Mouse (Mus musculus): Measurements from ENCODE around the gene Myrip. TPM values are rescaled to one million over a fixed set of nuclear protein-coding genes. Genes with fewer than 3 reads are reported as not detected.

The Myrip gene
- polyA plus RNA-seq, 1 experiment from 2014 or later: 0.55 TPM

DNA sequence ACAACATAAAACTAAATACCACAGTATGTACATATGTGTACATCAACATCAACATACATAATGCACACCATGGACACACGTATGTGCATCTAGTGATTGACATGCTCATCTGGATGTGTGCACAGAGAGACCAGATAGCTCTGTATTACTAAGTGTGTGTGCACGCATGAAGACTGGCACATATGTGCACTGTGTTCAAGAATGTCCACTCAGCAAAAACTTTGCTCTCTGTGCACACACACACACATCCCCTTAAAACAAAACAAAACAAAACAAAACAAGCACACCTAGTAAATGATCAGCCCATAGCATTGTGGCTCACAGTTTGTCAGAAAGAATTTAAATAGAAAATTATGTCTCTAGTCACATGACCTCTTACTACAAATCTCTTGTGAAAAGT lies 10.9 kb upstream of the Myrip start:
- no peaks in the 10 kb centered on the region for H3K36me3 ChIP-seq (ENCODE audit: control insufficient read depth, insufficient read depth, low read length)
- 80% methylated on average over 2 of the region's 2 CpGs for WGBS

GRCm38 (mm10) chr9:120292488-120292887 lies 8.8 kb upstream of the Myrip start:
- H3K4me3 ChIP-seq (ENCODE audit: low read depth, low read length): no peak overlapping the region
- H3K4me2 ChIP-seq: no peak overlapping the region
- WGBS: 72% methylated on average over 5 of the region's 5 CpGs

More for the DNA sequence above, 10.9 kb upstream of the Myrip start:
- ATAC-seq (replicated peaks; ENCODE audit: low FRiP score): no peak
- no peak overlapping the region for H3K4me2 ChIP-seq
- H3K4me1 ChIP-seq (replicated peaks; ENCODE audit: control insufficient read depth, insufficient read depth, low read length): no peaks in the 10 kb centered on the region
- DNase-seq (ENCODE audit: low spot score): no peak
- H3K4me3 ChIP-seq (ENCODE audit: low read depth, low read length): no peak overlapping the region
- no peak overlapping the region for H3K27ac ChIP-seq (ENCODE audit: low read depth, low read length)
- H3K9me3 ChIP-seq (ENCODE audit: control insufficient read depth, low read length): no peaks in the 10 kb centered on the region
- H3K27me3 ChIP-seq (replicated peaks; ENCODE audit: control insufficient read depth, insufficient read depth, low read length): no peaks in the 10 kb centered on the region
- no peak overlapping the region for H3K9ac ChIP-seq (ENCODE audit: low read depth, low read length)

GRCm38 (mm10) chr9:120295527-120295926 lies 5.8 kb upstream of the Myrip start:
- Histone ChIP-seq H3K4me2 (no peak overlapping the region), H3K36me3 (ENCODE audit: control insufficient read depth, insufficient read depth, low read length) (no peaks in the 10 kb centered on the region), H3K4me3 (ENCODE audit: low read depth, low read length) (no peak overlapping the region), H3K4me1 (replicated peaks; ENCODE audit: control insufficient read depth, insufficient read depth, low read length) (no peaks in the 10 kb centered on the region), H3K27ac (ENCODE audit: low read depth, low read length) (no peak overlapping the region), H3K9me3 (ENCODE audit: control insufficient read depth, low read length) (no peaks in the 10 kb centered on the region), H3K9ac (ENCODE audit: low read depth, low read length) (no peak overlapping the region), H3K27me3 (replicated peaks; ENCODE audit: control insufficient read depth, insufficient read depth, low read length) (no peaks in the 10 kb centered on the region)
- no peak for DNase-seq (ENCODE audit: low spot score)
- 68% methylated on average over 5 of the region's 5 CpGs for WGBS
- no peak for ATAC-seq (replicated peaks; ENCODE audit: low FRiP score)

More at GRCm38 (mm10) chr9:120292488-120292887, 8.8 kb upstream of the Myrip start:
- H3K9me3 ChIP-seq (ENCODE audit: control insufficient read depth, low read length): no peaks in the 10 kb centered on the region
- no peaks in the 10 kb centered on the region for H3K36me3 ChIP-seq (ENCODE audit: control insufficient read depth, insufficient read depth, low read length)
- DNase-seq (ENCODE audit: low spot score): no peak
- H3K9ac ChIP-seq (ENCODE audit: low read depth, low read length): no peak overlapping the region
- no peaks in the 10 kb centered on the region for H3K4me1 ChIP-seq (replicated peaks; ENCODE audit: control insufficient read depth, insufficient read depth, low read length)
- no peaks in the 10 kb centered on the region for H3K27me3 ChIP-seq (replicated peaks; ENCODE audit: control insufficient read depth, insufficient read depth, low read length)
- ATAC-seq (replicated peaks; ENCODE audit: low FRiP score): no peak
- H3K27ac ChIP-seq (ENCODE audit: low read depth, low read length): no peak overlapping the region

DNA sequence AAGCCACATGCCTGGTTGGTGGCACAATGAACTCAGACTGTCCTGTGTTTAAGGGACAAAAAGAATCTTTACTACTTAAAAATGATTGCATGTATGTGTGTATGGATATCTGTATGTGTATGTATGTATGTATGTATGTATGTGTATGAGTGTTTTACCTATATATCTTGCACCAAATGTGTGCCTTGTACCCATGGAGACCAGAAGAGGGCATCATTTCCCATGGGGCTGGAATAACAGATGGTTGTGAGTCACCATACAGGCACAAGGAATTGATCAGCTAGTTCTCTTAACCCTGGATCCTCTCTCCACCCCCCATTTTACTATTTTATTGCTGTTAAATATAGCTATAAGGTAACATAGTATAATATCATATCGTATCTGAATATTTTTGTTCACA lies 4.4 kb upstream of the Myrip start:
- peaks cover 3% of the 10 kb centered on the region; the same call in 1 of the 2 replicates for H3K9me3 ChIP-seq (ENCODE audit: control insufficient read depth, low read length)
- H3K4me2 ChIP-seq: no peak overlapping the region
- DNase-seq (ENCODE audit: low spot score): no peak
- ATAC-seq (replicated peaks; ENCODE audit: low FRiP score): no peak
- H3K4me3 ChIP-seq (ENCODE audit: low read depth, low read length): no peak overlapping the region
- no peaks in the 10 kb centered on the region for H3K36me3 ChIP-seq (ENCODE audit: control insufficient read depth, insufficient read depth, low read length)
- H3K9ac ChIP-seq (ENCODE audit: low read depth, low read length): no peak overlapping the region
- WGBS: 81% methylated on average over 1 of the region's 1 CpGs
- no peaks in the 10 kb centered on the region for H3K4me1 ChIP-seq (replicated peaks; ENCODE audit: control insufficient read depth, insufficient read depth, low read length)
- no peak overlapping the region for H3K27ac ChIP-seq (ENCODE audit: low read depth, low read length)
- H3K27me3 ChIP-seq (replicated peaks; ENCODE audit: control insufficient read depth, insufficient read depth, low read length): peaks cover 2% of the 10 kb centered on the region

DNA sequence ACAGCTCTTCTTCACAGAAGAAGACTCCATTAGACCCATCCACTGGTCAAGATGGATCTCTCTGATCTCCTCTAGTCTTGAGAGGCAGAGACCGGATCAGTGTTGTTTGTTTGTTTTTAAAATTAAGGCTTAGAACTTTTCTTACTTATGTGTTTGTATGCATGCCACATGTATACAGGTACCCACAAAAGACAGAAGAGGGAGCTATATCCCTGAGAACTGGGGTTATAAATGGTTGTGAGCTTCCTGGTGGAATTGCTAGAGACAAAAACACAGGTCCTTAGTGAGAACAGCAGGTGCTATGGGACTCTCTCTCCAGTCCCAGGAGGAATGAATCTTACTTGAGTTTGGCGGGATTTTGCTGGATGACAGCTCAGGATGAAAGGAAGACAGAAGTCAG lies 1.9 kb upstream of the Myrip start:
- 50% methylated on average over 2 of the region's 2 CpGs for WGBS
- Histone ChIP-seq H3K4me1 (replicated peaks; ENCODE audit: control insufficient read depth, insufficient read depth, low read length) (no peaks in the 10 kb centered on the region), H3K4me2 (no peak overlapping the region), H3K4me3 (ENCODE audit: low read depth, low read length) (no peak overlapping the region), H3K9me3 (ENCODE audit: control insufficient read depth, low read length) (peaks cover 5% of the 10 kb centered on the region; the same call in 1 of the 2 replicates), H3K27ac (ENCODE audit: low read depth, low read length) (no peak overlapping the region), H3K9ac (ENCODE audit: low read depth, low read length) (no peak overlapping the region), H3K36me3 (ENCODE audit: control insufficient read depth, insufficient read depth, low read length) (no peaks in the 10 kb centered on the region), H3K27me3 (replicated peaks; ENCODE audit: control insufficient read depth, insufficient read depth, low read length) (peaks cover 26% of the 10 kb centered on the region)
- ATAC-seq (replicated peaks; ENCODE audit: low FRiP score): no peak
- no peak for DNase-seq (ENCODE audit: low spot score)

- Histone ChIP-seq H3K27me3 (replicated peaks; ENCODE audit: control insufficient read depth, insufficient read depth, low read length) (peaks cover 46% of the 10 kb centered on the region), H3K4me2 (peak overlapping the region; percentile 74), H3K4me1 (replicated peaks; ENCODE audit: control insufficient read depth, insufficient read depth, low read length) (no peaks in the 10 kb centered on the region), H3K27ac (ENCODE audit: low read depth, low read length) (no peak overlapping the region), H3K4me3 (ENCODE audit: low read depth, low read length) (peak overlapping the region; percentile 56), H3K9ac (ENCODE audit: low read depth, low read length) (no peak overlapping the region), H3K9me3 (ENCODE audit: control insufficient read depth, low read length) (peaks cover 5% of the 10 kb centered on the region; the same call in 1 of the 2 replicates), H3K36me3 (ENCODE audit: control insufficient read depth, insufficient read depth, low read length) (no peaks in the 10 kb centered on the region)
- no peak for ATAC-seq (replicated peaks; ENCODE audit: low FRiP score)
- DNase-seq (ENCODE audit: low spot score): no peak
- 19% methylated on average over 19 of the region's 19 CpGs for WGBS
Measured at GRCm38 (mm10) chr9:120302980-120303452, 1.7 kb downstream of the Myrip start.

DNA sequence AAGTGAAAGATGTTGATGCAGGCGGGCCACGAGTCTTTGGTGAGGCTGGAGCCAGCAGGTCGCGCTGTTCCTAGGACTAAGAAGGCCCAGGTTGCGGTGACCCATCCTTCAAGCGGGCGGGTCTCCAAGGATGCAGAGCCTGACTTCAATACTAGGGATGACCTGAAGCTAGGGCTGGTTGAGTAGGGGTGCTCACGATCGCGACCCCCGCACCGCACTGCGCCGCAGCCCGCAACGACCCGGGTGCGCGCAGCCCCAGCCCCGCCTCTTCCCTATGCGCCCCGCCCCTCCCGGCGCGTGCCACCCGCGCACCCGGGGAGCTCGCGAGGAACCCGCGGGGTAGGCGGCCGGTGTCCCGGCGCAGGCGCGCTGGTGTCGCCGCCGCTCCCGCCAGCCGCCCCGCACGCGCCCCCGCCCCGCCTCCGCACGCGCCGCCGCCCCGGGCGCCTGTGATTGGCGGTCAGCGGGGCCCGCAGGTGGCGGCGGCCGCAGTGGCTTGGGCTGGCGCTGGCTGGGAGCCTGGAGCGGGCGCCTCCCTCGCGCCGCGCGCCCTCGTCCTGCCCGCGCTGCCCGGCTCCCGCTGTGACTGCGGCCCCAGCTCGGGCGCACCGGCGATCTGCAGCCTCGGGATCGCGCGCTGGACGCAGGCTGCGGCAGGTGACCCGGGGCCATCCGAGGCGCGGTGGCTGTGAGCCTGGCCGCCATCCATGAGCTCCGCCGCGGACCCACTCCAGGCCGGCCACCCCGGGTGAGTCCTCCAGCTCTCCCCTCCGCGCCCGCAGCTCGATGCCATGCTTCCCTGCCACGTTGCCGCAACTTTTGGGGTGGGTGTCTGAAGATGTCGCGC lies 2.4 kb downstream of the Myrip start:
- Histone ChIP-seq H3K9ac (ENCODE audit: low read depth, low read length) (no peak overlapping the region), H3K27ac (ENCODE audit: low read depth, low read length) (no peak overlapping the region), H3K27me3 (replicated peaks; ENCODE audit: control insufficient read depth, insufficient read depth, low read length) (peaks cover 46% of the 10 kb centered on the region), H3K9me3 (ENCODE audit: control insufficient read depth, low read length) (peaks cover 5% of the 10 kb centered on the region; the same call in 1 of the 2 replicates), H3K4me3 (ENCODE audit: low read depth, low read length) (peak overlapping the region; percentile 56), H3K36me3 (ENCODE audit: control insufficient read depth, insufficient read depth, low read length) (no peaks in the 10 kb centered on the region), H3K4me1 (replicated peaks; ENCODE audit: control insufficient read depth, insufficient read depth, low read length) (no peaks in the 10 kb centered on the region), H3K4me2 (peak overlapping the region; percentile 74)
- DNase-seq (ENCODE audit: low spot score) (peak; percentile 34), ATAC-seq (replicated peaks; ENCODE audit: low FRiP score) (no peak; the same call in 1 of the 2 replicates)
- WGBS: 2% methylated on average over 78 of the region's 103 CpGs

GRCm38 (mm10) chr9:120304300-120305137 lies 3.2 kb downstream of the Myrip start:
- Histone ChIP-seq H3K9me3 (ENCODE audit: control insufficient read depth, low read length) (peaks cover 5% of the 10 kb centered on the region; the same call in 1 of the 2 replicates), H3K4me3 (ENCODE audit: low read depth, low read length) (peak overlapping the region; percentile 56), H3K27ac (ENCODE audit: low read depth, low read length) (no peak overlapping the region), H3K4me1 (replicated peaks; ENCODE audit: control insufficient read depth, insufficient read depth, low read length) (no peaks in the 10 kb centered on the region), H3K27me3 (replicated peaks; ENCODE audit: control insufficient read depth, insufficient read depth, low read length) (peaks cover 46% of the 10 kb centered on the region), H3K36me3 (ENCODE audit: control insufficient read depth, insufficient read depth, low read length) (no peaks in the 10 kb centered on the region), H3K4me2 (peak overlapping the region; percentile 74), H3K9ac (ENCODE audit: low read depth, low read length) (no peak overlapping the region)
- DNase-seq (ENCODE audit: low spot score) (peak; percentile 41), ATAC-seq (replicated peaks; ENCODE audit: low FRiP score) (no peak)
- 5% methylated on average over 54 of the region's 54 CpGs for WGBS

All from liver, embryonic 11.5 days (tissue).